Mouse (Mus musculus) skeletal muscle tissue, postnatal 0 days (tissue): ENCODE data around the gene Alox8. TPM values are rescaled to one million over a fixed set of nuclear protein-coding genes. Genes with fewer than 3 reads are reported as not detected.

Experiments
- polyA plus RNA-seq: library from polyadenylated mRNA; unstranded; fragments of >200 nt; fragmentation: Nextera tagmentation; extraction: Ambion mirVana; gene quantifications from 2 replicates; pipeline ENCODE4 v1.2.1, GENCODE M21; 2015

Gene Alox8
- 0.09 and 0.13 TPM in 2 replicates for polyA plus RNA-seq

DNA sequence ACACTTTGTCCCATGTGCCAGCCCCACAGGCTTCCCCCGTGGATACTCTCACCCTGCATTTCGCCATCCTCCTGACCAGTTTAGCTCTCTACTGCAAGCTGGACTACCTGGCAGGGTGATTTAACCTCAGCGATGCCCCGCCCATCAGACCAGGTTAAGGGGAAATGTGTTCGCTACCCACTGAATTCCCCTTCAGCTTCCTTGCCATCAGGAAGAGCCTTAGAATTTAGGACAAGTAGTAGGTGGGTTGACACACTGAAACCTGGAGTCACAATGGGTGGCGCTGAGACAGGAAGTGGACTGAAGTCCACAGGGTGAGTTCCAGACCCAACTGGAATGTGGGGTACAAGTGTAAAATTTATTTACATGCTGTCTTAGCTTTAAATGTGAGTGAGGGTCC lies at the start of gene Alox8:
Alox8 (minus strand) TSS at position 101 of the 400 bp plus-strand sequence.

GRCm38 (mm10) chr11:69236926-69237260 lies 39.2 kb upstream of the Alox8 start, which contains the start of gene Gucy2e:
Gene Gucy2e, minus strand, starts transcription at chr11:69237036.

DNA sequence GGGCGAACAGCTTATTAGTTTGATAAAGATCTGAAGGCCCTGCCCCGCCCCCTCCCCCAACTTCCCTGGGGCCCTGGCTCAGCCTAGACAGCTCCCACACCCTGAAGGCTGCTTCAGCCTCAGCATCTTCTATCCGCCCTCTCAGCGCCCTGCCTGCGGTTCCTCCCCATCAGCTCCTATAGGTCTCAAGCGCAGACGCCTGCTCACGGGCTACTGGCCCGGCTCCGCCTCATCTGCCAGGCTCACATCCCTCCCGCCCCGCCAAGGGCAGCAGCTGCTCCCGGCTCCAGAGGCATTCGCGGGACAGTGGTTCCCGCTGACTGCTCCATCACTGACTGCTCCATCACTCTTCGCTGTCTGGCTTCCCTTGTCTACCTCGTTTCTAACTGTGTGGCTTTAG lies 40.8 kb downstream of the Alox8 start, which contains the start of gene Alox12b:
Alox12b (plus strand) TSS at position 190 of the 400 bp plus-strand sequence.

Other genes with a start within 250 kb of the Alox8 start
- 5.7 and 6.1 TPM in 2 replicates for gene Arhgef15, start 240.4 kb downstream of the Alox8 start, polyA plus RNA-seq
- gene Slc25a35, start 229.7 kb downstream of the Alox8 start, polyA plus RNA-seq = 1.3 and 1.5 TPM in 2 replicates
- gene Rangrf, start 222.7 kb downstream of the Alox8 start, polyA plus RNA-seq = 49.2 and 55.8 TPM in 2 replicates
- 7.5 and 7.9 TPM in 2 replicates for gene Pfas, start 189.4 kb downstream of the Alox8 start, polyA plus RNA-seq
- gene Ctc1, start 181.9 kb downstream of the Alox8 start, polyA plus RNA-seq = 12.5 and 13.5 TPM in 2 replicates
- 23.1 and 28.8 TPM in 2 replicates for gene Aurkb, start 152.2 kb downstream of the Alox8 start, polyA plus RNA-seq
- gene Borcs6, start 138.1 kb downstream of the Alox8 start, polyA plus RNA-seq = 10.3 and 13.3 TPM in 2 replicates
- 31.1 and 34.1 TPM in 2 replicates for gene Tmem107, start 127.0 kb downstream of the Alox8 start, polyA plus RNA-seq
- gene Vamp2, start 109.4 kb downstream of the Alox8 start, polyA plus RNA-seq = 67.9 and 70.2 TPM in 2 replicates
- 11.1 and 16.8 TPM in 2 replicates for gene Per1, start 102.6 kb downstream of the Alox8 start, polyA plus RNA-seq
- 0.26 TPM in 1 of 2 replicates, not detected in the other for gene Hes7, start 77.4 kb downstream of the Alox8 start, polyA plus RNA-seq
- 0.12 and 0.56 TPM in 2 replicates for gene 9130213A22Rik, start 75.3 kb downstream of the Alox8 start, polyA plus RNA-seq
- gene Aloxe3, start 71.9 kb downstream of the Alox8 start, polyA plus RNA-seq = 1.1 TPM in 1 of 2 replicates, not detected in the other
- gene Alox12b, start 40.9 kb downstream of the Alox8 start, polyA plus RNA-seq = 2.2 TPM in 1 of 2 replicates, not detected in the other
- 0.05 and 0.10 TPM in 2 replicates for gene Gucy2e, start 39.2 kb upstream of the Alox8 start, polyA plus RNA-seq
- gene Cntrob, start 125.9 kb upstream of the Alox8 start, polyA plus RNA-seq = 5.5 and 7.0 TPM in 2 replicates
- gene Trappc1, start 126.1 kb upstream of the Alox8 start, polyA plus RNA-seq = 88.7 and 98.0 TPM in 2 replicates
- 0.18 and 0.35 TPM in 2 replicates for gene Kcnab3, start 128.4 kb upstream of the Alox8 start, polyA plus RNA-seq
- gene Rnf227, start 142.6 kb upstream of the Alox8 start, polyA plus RNA-seq = 2.1 and 6.3 TPM in 2 replicates
- 11.1 and 13.0 TPM in 2 replicates for gene Chd3, start 171.6 kb upstream of the Alox8 start, polyA plus RNA-seq
- gene Naa38, start 197.6 kb upstream of the Alox8 start, polyA plus RNA-seq = 111 and 120 TPM in 2 replicates
- gene Cyb5d1, start 197.8 kb upstream of the Alox8 start, polyA plus RNA-seq = 12.4 and 14.5 TPM in 2 replicates
- 29.1 and 32.8 TPM in 2 replicates for gene Tmem88, start 200.4 kb upstream of the Alox8 start, polyA plus RNA-seq
- 19.0 and 19.9 TPM in 2 replicates for gene Kdm6b, start 215.8 kb upstream of the Alox8 start, polyA plus RNA-seq